Mouse (Mus musculus) layer of hippocampus, postnatal 10 days (tissue): ENCODE data around the gene Emsy. TPM values are rescaled to one million over a fixed set of nuclear protein-coding genes. Genes with fewer than 3 reads are reported as not detected.
A peak's percentile ranks its signal among the peaks of the same experiment; 100 is the strongest.

Experiments
- DNase-seq, 2 experiments: peaks; one replicate each; pipeline ENCODE4 v3.0.0; 2021; ENCODE audit warnings: low spot score in 2 of 2
- total RNA-seq, 2 experiments: library from RNA; stranded (reverse); gene quantifications; 2 replicates each; pipeline ENCODE4 v1.2.3; 2021

The Emsy gene
- total RNA-seq, 2 experiments from 2014 or later = 47.8 to 55.5 TPM

DNA sequence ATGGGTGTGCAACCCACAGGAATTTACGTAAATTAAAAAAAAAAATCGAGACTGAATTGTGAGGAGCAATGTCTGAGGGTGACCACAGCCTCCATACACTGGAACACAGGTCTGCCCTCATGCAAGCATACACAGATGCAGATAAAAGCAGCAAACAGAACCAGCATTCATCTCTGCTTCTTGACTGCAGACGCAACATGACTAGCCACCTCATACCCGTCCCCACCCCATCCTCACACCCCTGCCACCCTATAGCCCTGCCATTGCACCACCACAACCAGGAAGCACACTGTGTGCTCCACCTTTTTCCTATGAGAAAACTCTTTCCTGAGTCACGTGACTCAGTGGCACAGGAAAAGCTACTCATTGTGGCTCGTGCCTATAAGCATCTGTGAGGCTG, 76.9 kb downstream of the Emsy start:
- DNase-seq = no peak

GRCm38 (mm10) chr7:98577461-98577860, 79.1 kb downstream of the Emsy start:
- DNase-seq = no peak

DNA sequence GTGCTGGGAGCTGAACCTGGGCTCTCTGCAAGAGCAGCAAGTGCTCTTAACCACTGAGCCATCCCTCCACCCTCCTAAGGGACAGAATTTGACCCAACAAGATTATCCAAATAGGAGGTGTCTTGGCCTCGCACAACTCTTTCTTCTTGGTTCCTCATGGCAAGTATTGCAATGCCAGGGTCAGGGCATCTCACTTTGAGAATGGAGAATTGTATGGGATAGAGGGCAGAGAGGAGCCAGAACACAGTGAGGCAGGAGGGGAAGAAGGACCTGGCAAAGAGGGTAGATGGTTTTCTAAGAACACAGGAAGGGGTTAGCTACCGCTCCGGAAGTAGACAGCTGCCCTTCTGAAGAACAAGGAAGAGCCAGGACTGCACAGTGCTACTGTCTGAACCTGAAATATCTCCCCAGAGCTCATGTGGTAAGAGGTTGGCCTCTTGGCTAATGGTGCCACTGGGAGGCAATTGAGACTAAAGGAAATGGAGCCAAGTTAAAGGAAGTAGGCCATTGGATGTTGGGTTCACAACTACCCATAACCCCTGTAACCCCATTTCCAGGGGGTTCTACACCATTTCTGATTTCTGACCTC, 80.8 kb downstream of the Emsy start:
- DNase-seq = no peak

DNA sequence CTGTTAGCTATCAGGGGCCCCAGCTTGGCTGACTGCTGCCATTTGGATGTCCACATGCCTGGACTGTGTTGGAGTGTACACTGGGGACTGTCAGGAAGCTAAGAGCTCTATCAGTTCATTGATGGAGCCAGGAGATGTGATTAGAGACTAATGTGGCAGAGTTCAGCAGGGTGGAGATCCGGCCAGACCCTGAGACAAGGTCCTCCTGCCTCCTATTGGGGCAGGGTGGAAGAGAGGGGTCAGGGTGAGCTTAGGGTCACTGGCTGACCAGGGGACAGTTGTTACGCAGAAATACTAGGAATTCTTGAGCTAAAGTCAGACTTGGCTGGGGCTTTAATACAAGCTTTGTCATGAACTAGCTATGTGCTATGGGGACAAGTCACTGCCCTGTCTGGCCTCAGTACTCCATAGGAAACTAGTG, 81.8 kb downstream of the Emsy start:
- no peak for DNase-seq

- DNase-seq = no peak
These were observed 82.3 kb downstream of the Emsy start for GRCm38 (mm10) chr7:98574271-98574670.

DNA sequence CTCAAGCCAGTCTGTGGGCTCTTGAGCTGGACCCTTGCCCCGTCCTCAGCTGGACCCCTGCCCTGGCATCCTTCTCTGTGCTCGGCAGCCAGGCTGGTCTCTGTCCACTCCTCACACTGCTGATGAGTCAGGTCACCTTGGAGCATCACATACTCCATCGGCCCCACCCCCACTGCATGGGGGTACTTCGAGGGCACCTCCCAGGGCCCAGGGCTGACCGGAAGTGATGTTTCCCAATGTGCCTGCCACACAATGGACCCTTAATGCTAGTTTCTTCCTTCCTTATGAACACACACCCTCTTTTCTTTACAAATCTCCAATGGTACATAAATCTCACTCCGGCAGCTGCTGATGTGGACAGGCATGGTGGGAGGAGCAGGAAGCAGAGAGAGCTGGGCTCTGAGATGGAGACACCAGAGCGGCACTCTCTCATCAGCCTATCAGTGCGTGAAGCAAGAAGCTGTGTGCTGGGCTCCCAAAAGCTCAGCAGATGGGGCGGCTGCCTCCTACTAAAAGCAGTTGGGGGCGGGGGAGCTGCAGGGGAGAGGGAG, 83.3 kb downstream of the Emsy start:
- DNase-seq = peak; percentile 51 to 60

- DNase-seq = no peak
These were observed 84.2 kb downstream of the Emsy start for GRCm38 (mm10) chr7:98572223-98572868.

- DNase-seq = no peak
These were observed 85.6 kb downstream of the Emsy start for GRCm38 (mm10) chr7:98570824-98571505.

GRCm38 (mm10) chr7:98567056-98567455, 89.5 kb downstream of the Emsy start:
- no peak for DNase-seq

DNA sequence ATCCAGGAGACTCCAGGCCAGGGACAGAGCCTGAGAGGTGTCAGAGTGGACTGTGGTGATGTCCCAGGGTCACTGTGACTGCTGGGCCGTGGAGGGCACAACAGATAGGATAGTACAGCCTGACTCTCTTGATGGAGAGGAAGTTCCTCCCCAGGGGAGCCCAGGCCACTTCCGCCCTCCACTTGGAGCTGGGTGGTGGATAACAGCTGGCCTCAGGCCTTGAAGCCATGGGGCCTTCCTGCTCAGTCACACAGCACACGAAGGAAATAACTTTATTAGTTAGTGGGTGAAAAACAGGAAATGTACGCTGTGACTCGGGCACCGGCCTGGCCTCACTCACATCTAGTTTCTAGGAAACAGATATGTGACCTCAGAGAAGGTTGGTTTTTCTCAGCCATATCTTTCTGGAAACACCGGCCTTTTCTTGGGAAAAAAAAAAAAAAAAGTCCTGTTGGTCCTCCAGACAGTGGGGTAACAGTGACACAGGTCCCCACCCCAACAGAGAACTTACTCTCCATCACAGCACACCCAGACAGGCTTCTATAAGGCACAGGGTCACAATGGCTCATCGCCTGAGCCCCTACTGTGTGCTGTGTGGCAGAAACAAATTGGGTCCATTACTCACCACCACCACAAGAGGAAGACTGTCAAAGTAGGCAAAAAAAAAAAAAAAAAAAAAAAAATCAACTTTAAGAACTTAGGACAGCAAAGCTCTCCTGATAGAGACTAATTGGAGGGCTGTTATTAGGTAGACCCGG, 91.8 kb downstream of the Emsy start:
- DNase-seq = no peak

- no peak for DNase-seq
These were observed 92.6 kb downstream of the Emsy start for GRCm38 (mm10) chr7:98563991-98564390.

DNA sequence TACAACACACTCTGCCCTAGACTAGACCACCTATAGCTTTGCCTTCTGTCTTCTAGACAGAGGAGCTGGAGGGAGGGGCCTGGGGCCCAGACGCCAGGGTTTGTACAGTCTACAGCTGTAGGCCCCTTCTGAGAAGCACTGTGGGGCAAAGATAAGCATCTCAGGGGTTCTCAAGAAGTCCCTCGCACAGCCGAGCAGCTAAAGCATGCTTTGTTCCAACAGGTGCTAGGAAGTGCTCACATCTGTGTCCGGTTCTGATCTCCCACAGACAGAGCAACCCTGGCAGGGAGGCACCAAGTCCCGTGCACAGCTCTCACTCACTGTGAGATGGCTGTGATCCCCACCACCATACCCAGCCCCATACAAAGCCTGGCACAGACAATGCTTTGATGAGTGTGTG, 93.6 kb downstream of the Emsy start:
- no peak for DNase-seq

- DNase-seq = no peak
These were observed 94.4 kb downstream of the Emsy start for GRCm38 (mm10) chr7:98562186-98562585.

DNA sequence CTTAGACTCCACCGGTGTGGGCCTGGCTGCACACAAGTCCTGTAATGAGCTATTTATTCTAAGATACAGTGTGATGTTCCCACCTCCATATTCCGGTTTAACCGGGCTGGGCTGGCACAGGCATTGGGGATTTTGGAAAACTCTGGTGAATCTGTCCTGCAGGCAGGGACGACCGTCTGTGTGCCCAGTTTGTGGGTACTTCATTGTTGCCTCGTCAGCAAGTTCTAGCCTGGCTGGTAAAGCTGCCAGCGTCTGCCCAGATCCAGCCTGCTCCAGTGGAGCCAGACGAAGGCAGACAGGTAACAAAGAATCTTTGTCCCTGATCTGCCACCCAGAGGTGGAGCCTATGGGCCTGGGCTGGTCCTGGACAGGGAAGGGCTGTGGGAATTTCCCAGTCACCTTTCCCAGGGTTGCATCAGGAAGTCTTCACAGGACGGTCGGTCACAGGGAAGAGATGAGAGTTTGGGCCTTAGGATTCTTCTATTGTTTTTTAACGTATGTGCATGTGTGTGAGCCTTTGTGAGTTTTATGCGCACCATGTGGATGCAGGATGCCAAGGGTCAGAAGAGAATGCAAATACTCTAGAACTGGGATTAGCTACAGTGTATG, 94.9 kb downstream of the Emsy start:
- no peak for DNase-seq

DNA sequence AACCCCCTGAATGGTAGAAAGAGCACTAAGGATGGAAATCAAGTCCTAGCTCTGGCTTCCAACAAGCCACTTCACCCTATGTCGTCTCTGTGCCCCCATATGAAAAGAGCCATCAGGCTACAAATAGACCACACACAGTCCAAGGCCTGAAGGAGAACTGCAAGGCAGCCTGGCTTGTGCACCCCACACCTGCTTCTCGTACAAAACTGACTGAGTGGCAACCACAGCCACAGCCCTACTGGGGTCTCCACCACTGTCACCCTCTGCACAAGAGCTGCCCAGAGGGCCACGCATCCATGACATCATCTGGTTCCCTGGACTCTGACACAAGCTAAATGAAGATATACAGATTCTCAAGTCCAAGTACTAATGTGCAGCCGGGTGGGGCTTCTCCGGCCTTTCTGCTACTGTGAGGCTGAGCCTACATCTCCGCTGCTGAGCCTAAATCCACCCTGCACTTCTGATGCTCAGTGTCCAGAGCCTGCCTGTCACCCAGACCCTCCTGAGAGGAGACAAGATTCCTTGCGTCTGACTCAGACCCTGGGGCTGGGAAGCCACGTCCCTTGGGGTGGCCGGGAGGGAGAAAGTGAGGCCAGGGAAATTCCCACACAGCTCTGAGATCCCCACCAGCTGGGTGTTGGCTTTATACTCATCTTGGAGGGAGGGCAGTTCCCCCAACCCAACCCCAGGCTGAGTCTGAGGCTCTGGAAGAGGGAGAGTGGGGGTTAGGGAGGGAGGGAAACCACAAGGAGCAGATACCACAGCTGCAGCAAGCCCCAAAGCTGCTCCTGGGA, 98.3 kb downstream of the Emsy start:
- DNase-seq = no peak

DNA sequence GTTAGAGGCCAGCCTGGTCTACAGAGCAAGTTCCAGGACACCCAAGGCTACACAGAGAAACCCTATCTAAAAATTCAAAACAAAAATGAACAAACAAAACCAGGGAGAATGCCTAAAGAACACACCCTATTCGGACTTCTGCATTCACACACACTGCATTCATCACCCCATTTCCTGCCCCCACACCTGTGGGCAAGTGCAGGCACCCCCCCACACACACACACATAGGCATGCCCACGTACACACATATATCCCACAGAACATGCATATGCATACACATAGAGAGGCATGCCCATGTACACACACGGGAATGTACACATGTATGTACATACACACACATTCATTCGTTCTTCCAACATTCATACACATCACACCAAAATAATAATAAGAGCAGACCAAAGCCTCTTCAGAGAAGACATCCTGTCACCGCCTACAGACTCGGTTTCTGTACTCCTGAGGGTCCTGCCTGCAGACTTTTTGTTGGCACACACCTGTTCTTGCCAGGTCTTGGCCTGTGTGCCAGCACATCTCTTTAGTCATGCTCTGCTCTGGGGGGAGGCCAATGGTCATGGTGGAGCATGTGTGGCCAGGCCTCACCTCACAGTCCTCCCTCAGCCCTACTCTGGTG, 99.7 kb downstream of the Emsy start:
- no peak for DNase-seq

DNA sequence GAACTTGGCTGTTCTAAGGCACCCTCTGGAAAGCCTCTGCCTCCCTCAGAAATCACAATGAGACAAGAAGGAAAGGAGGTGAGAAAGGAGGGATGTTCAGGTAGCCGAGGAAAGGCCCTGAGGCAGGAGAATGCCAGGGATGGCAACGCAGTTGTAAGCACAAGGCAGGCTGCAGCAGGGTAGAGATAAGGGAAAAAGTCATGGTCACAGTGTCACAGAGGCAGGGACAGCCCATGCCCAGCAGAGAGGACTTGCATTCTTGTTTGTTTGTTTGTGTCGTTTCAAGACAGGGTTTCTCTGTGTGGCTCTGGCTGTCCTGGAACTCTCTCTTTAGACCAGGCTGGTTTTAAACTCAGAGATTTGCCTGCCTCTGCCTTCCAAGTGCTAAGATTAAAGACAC, 105.5 kb downstream of the Emsy start:
- DNase-seq = no peak

DNA sequence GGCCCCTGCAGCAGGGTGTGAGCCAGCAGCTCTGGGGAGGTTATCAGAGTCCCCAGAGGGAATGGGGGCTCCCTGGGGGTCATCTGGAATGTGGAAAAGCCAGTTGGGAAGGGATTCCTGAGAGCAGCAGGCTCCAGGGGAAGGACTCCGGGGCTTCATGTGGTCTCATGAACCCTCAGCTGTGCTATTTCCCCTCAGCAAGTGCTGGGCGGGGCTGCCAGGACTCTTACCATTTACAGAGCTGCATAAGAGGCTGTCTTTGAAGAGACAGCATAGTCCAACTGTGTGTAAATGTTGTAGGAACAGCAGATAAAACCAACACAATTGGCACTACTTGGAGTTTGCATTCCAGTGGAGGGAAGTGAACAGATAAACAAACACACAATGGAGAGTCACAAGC, 106.0 kb downstream of the Emsy start:
- no peak for DNase-seq

DNA sequence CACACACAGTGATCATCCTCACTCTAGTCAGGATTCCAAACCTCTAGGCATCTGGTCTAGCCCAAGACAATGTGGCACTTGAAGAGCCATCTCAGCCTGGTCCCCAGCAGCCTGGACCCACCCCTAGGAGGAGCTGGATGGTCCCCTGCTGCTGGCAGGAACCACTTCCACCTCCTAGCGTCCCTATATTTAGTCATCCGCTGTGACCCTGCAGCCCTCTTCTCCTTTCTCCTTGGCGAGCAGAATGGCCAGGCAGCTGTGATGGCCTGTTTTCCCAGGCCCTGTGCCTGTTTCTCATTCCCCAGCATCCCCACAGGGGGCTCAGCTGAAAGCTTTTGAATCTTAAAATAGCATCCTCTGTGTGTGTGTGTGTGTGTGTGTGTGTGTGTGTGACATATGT, 107.7 kb downstream of the Emsy start:
- no peak for DNase-seq

DNA sequence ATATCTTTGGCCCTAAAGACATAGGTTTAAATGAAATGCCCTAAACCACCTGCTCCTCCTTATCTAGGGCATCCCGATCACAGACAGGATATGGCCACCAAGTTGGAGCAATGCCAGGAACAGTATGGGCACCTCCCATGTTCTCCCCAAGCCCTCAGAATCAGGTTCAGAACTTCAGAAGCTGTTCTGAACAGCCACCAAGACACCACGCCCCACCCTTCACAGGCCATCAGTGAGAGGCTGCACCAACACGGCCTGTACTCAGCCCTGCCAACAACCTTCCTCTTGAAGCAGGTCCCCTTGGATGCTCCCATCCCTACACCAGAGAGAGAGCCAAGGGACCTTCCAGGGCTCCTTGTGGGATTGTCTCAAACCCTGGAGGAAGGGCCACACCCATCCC, 112.0 kb downstream of the Emsy start:
- no peak for DNase-seq
